Mouse (Mus musculus) stomach, postnatal 0 days (tissue): ENCODE results near the gene Vav2.

Experiments
- CTCF ChIP-seq: IDR thresholded peaks from 2 replicates; pipeline ENCODE4 v1.5.1; 2016; ENCODE audit warnings: antibody characterized with exemption, low read depth, mild to moderate bottlenecking, moderate library complexity
- EP300 ChIP-seq: optimal IDR thresholded peaks from 2 replicates; pipeline ENCODE3; 2016; ENCODE audit warnings: antibody characterized with exemption

DNA sequence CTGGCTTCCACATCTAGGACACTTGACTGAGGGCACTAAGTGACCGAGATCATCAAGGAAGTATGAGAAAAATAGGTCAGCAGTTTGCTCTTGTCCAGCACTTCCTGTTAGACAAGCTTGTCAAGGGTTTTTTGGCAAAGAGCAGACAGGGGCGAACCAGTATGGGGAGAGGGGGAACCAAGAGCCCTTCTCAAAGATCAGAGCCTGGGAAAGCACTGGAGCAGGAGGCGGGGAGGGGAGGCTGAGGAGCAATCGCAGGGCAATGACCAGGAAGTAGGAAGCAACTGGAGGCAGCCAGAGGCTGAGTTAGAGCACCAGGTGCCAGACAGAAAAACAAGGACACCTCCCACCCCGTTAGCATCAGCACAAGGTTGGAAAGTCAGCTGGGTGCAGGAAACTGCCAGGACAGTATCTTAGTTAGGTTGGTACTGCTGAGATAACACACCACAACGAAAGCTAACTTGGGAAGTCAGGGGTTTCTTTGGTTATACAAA, 8.2 kb downstream of the Vav2 start:
- TF ChIP-seq CTCF: no peak
- no peak for TF ChIP-seq EP300
